Mouse (Mus musculus) liver, embryonic 11.5 days (tissue): Measurements from ENCODE around the gene Gm5426. TPM values are rescaled to one million over a fixed set of nuclear protein-coding genes. Genes with fewer than 3 reads are reported as not detected.
A peak's percentile ranks its signal among the peaks of the same experiment; 100 is the strongest.
"Not testable (repeated sequence)": the region's sequence is repeated elsewhere in the genome, so short reads cannot be mapped to it uniquely, and the experiment has no call there.

Experiments
- ATAC-seq: fragments of 200-750 bp; cut with Nextera tagmentation; replicated peaks from 2 replicates; pipeline ENCODE4 v1.8.0; 2017; ENCODE audit warnings: moderate number of reproducible peaks, mild to moderate bottlenecking, moderate TSS enrichment, moderate library complexity; ENCODE audit not compliant: low FRiP score
- DNase-seq: peaks from one replicate; pipeline ENCODE4 v3.0.0-alpha.2; 2017; ENCODE audit warnings: low spot score
- H3K27ac ChIP-seq: fragments of 300-500 bp; sonication (generic); 2 replicates; pipeline ENCODE4 v1.5.1; 2014; ENCODE audit warnings: mild to moderate bottlenecking, low read depth, low read length, control low read depth
- H3K27me3 ChIP-seq: fragments of 300-500 bp; sonication (generic); replicated peaks from 2 replicates; pipeline ENCODE4 v1.6.1; 2014; ENCODE audit warnings: low read length, mixed read lengths; ENCODE audit not compliant: control insufficient read depth, insufficient read depth
- H3K36me3 ChIP-seq: fragments of 300-500 bp; sonication (generic); 2 replicates; pipeline ENCODE4 v1.6.1; 2014; ENCODE audit warnings: mild to moderate bottlenecking, low read length, moderate library complexity, mixed read lengths; ENCODE audit not compliant: control insufficient read depth, insufficient read depth
- H3K4me1 ChIP-seq: fragments of 300-500 bp; sonication (generic); replicated peaks from 2 replicates; pipeline ENCODE4 v1.6.1; 2014; ENCODE audit warnings: low read length, mixed read lengths; ENCODE audit not compliant: control insufficient read depth, insufficient read depth
- H3K4me2 ChIP-seq: fragments of 300-500 bp; sonication (generic); 2 replicates; pipeline ENCODE4 v1.6.1; 2014; ENCODE audit warnings: mild to moderate bottlenecking, control low read depth, moderate library complexity
- H3K4me3 ChIP-seq: fragments of 300-500 bp; sonication (generic); 2 replicates; pipeline ENCODE4 v1.5.1; 2014; ENCODE audit warnings: low read depth, low read length, control low read depth
- H3K9ac ChIP-seq: fragments of 300-500 bp; sonication (generic); 2 replicates; pipeline ENCODE4 v1.6.1; 2014; ENCODE audit warnings: low read depth, low read length, control low read depth
- H3K9me3 ChIP-seq: fragments of 300-500 bp; sonication (generic); 2 replicates; pipeline ENCODE4 v1.6.1; 2016; ENCODE audit warnings: low read length, inconsistent platforms, mixed read lengths; ENCODE audit not compliant: control insufficient read depth
- WGBS: fragments of 180-500 bp; shearing (Covaris S2); extraction: QIAGEN DNeasy Blood & Tissue Kit; methylation state at CpG from one replicate; pipeline ENCODE4 v1.1.7; 2014; 5-methylcytosine and 5-hydroxymethylcytosine counted together
- polyA plus RNA-seq: library from polyadenylated mRNA; unstranded; fragments of >200 nt; fragmentation: Nextera tagmentation; extraction: Ambion mirVana; gene quantifications from 2 replicates; pipeline ENCODE4 v1.2.1, GENCODE M21; 2014

Gm5426 gene
- polyA plus RNA-seq, result not detected in 2 replicates

- DNase-seq, H3K9me3 ChIP-seq, H3K27ac ChIP-seq, H3K27me3 ChIP-seq, H3K4me3 ChIP-seq, H3K36me3 ChIP-seq, H3K4me1 ChIP-seq, ATAC-seq, H3K4me2 ChIP-seq, H3K9ac ChIP-seq: not testable (repeated sequence)
- WGBS, result 89% methylated on average over 6 of the region's 6 CpGs
These were observed at the start of gene Gm5426 for GRCm38 (mm10) chr10:96136451-96136850. TSS of gene Gm5426 (plus strand) at chr10:96136603.

DNA sequence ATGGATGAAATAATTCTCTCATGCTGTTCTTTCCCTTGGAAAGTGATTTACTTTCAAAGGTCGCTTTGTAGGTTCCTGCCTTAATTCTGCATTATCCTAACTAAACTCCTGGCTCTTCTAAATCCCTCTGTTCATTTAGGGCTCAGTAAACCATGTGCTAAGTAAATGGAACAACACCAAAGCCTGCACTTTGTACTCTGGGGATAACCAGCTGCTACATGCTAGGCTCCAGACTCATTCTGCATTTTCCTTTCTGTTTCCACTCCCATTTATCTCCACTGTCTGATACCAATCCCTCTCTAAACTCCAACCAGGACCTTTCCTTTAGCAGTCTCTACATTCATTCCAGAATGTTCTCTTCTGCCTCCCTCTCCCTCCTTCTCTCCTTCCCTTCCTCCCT is 46.7 kb upstream of the Gm5426 start:
- H3K27ac ChIP-seq, result no peak overlapping the region
- no peak overlapping the region for H3K4me2 ChIP-seq
- H3K4me3 ChIP-seq, result no peak overlapping the region
- H3K4me1 ChIP-seq, result no peaks in the 10 kb centered on the region
- H3K27me3 ChIP-seq, result no peaks in the 10 kb centered on the region
- H3K9me3 ChIP-seq, result no peaks in the 10 kb centered on the region
- no peak for ATAC-seq
- H3K9ac ChIP-seq, result no peak overlapping the region
- 79% methylated on average over 1 of the region's 1 CpGs for WGBS
- no peaks in the 10 kb centered on the region for H3K36me3 ChIP-seq
- no peak for DNase-seq

DNA sequence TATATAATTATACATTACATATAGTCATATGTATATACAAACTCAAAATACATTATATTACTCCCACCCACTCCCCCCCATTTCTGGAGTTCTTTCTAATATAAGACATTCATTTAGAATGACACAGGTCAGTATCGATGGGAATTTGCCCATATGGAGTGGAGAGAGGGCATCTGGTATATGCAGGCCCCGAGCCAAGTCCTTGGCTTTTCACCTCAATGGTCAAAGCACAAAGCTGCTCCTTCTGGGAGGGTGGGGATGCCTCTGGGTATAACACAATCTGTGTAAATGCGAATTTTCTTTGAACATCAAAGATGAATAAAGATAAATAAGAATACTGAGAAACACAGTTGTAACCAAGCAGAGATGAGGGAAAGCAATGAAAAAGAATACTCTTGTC is 46.0 kb upstream of the Gm5426 start:
- Histone ChIP-seq H3K9me3 (no peaks in the 10 kb centered on the region), H3K27ac (no peak overlapping the region), H3K9ac (no peak overlapping the region), H3K27me3 (no peaks in the 10 kb centered on the region), H3K36me3 (no peaks in the 10 kb centered on the region), H3K4me3 (no peak overlapping the region), H3K4me2 (no peak overlapping the region), H3K4me1 (no peaks in the 10 kb centered on the region)
- DNase-seq (no peak), ATAC-seq (no peak)
- WGBS, result 81% methylated on average over 3 of the region's 3 CpGs

- no peak for ATAC-seq
- DNase-seq, result no peak
- Histone ChIP-seq H3K4me2 (no peak overlapping the region), H3K9ac (no peak overlapping the region), H3K27me3 (no peaks in the 10 kb centered on the region), H3K4me3 (no peak overlapping the region), H3K27ac (no peak overlapping the region), H3K36me3 (no peaks in the 10 kb centered on the region), H3K9me3 (no peaks in the 10 kb centered on the region), H3K4me1 (no peaks in the 10 kb centered on the region)
- WGBS, result 40% methylated on average over 2 of the region's 2 CpGs
These were observed 42.4 kb upstream of the Gm5426 start for GRCm38 (mm10) chr10:96093890-96094531.

DNA sequence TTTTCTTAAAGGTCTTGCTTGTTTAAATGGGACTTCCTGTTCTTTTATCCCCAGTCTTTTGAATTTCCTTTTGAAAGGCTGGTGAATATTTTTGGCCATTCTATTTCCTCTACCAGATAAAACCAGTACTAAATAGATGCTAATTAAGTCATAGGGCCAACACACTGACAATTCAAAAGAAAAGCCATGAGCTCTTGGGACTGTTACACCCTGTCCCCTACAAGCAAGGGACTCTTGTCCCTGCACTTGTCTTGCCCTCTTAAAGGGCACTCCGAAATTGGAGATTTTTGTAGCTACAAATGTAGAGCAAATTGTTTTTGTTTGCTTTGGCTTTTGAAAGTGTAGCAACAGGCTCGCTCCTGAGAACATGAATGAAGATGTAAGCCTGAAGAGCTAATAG is 41.8 kb upstream of the Gm5426 start:
- Histone ChIP-seq H3K4me1 (no peaks in the 10 kb centered on the region), H3K27ac (no peak overlapping the region), H3K4me2 (no peak overlapping the region), H3K4me3 (no peak overlapping the region), H3K9me3 (no peaks in the 10 kb centered on the region), H3K27me3 (no peaks in the 10 kb centered on the region), H3K9ac (no peak overlapping the region), H3K36me3 (no peaks in the 10 kb centered on the region)
- no peak for DNase-seq
- WGBS, result 76% methylated on average over 2 of the region's 2 CpGs
- no peak for ATAC-seq

DNA sequence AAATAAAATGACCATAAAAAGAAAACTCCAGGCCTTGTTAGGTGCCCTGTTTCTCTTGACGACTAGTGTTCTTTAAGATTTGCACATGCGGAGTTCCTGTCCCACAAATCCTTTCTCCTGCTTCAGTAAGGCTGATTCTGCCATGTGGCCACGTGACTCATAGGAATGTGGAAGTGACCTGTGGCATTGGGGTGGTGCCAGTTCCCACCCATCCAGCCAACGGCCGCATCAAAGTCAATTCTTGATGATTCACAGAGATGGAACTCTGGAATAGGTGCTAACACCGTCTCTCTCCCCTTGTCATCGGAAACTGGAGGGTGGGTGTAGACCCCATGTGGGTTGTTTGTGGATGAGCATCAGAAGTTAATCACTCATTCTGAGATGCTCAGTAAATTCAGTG is 39.7 kb upstream of the Gm5426 start:
- no peak overlapping the region for H3K4me2 ChIP-seq
- ATAC-seq, result no peak
- no peak overlapping the region for H3K9ac ChIP-seq
- H3K27me3 ChIP-seq, result no peaks in the 10 kb centered on the region
- WGBS, result 87% methylated on average over 7 of the region's 7 CpGs
- no peak for DNase-seq
- H3K4me3 ChIP-seq, result no peak overlapping the region
- no peaks in the 10 kb centered on the region for H3K36me3 ChIP-seq
- H3K9me3 ChIP-seq, result no peaks in the 10 kb centered on the region
- H3K27ac ChIP-seq, result no peak overlapping the region
- H3K4me1 ChIP-seq, result no peaks in the 10 kb centered on the region

DNA sequence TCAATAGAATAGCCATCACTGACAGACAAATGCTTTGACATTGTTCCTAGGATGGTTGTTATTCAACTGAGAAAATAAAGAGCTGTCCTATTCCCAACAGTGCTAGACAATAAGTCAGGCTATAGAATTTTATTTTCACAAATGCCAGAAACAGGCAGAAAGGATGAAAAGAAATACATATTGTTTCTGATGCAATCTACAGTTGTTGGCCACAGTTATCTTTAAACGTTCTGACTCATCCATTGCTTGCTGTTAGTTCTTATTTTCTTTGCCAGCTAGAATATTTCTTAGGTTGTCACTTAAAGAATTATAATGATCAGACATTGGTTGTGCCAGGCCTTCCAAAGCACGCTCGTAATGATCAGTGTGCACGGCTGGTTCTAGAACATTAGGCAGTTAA is 35.4 kb upstream of the Gm5426 start:
- H3K9me3 ChIP-seq, result no peaks in the 10 kb centered on the region
- H3K4me3 ChIP-seq, result no peak overlapping the region
- no peaks in the 10 kb centered on the region for H3K36me3 ChIP-seq
- no peak for DNase-seq
- H3K4me2 ChIP-seq, result no peak overlapping the region
- ATAC-seq, result no peak
- no peak overlapping the region for H3K9ac ChIP-seq
- no peaks in the 10 kb centered on the region for H3K27me3 ChIP-seq
- no peak overlapping the region for H3K27ac ChIP-seq
- peaks cover 4% of the 10 kb centered on the region; the same call in 1 of the 2 replicates for H3K4me1 ChIP-seq
- WGBS, result 87% methylated on average over 4 of the region's 4 CpGs

DNA sequence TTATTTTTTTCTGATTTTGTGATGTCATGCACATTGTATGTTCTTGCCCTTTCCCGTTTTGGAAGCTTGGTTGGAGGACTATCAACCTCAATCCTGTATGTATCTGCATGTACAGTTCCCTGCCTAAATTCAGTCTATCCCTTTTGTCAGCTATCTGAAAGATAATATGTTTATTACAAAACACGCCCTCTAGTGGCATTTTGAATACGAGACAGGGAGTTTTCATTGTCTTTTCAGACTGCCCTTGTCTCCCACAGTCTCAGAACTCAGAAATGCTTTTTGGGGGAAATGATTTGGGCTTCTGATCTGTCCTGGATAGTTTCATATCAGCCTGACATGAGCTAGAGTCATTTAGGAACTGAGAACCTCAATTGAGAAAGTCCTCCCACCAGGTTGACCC is 32.2 kb upstream of the Gm5426 start:
- no peak overlapping the region for H3K27ac ChIP-seq
- H3K9ac ChIP-seq, result no peak overlapping the region
- H3K36me3 ChIP-seq, result no peaks in the 10 kb centered on the region
- no peak for DNase-seq
- no peak for ATAC-seq
- no peaks in the 10 kb centered on the region for H3K27me3 ChIP-seq
- H3K9me3 ChIP-seq, result no peaks in the 10 kb centered on the region
- H3K4me3 ChIP-seq, result no peak overlapping the region
- H3K4me1 ChIP-seq, result peaks cover 4% of the 10 kb centered on the region; the same call in 1 of the 2 replicates
- 36% methylated on average over 3 of the region's 3 CpGs for WGBS
- peak overlapping the region; percentile 7; the same call in 1 of the 2 replicates for H3K4me2 ChIP-seq

DNA sequence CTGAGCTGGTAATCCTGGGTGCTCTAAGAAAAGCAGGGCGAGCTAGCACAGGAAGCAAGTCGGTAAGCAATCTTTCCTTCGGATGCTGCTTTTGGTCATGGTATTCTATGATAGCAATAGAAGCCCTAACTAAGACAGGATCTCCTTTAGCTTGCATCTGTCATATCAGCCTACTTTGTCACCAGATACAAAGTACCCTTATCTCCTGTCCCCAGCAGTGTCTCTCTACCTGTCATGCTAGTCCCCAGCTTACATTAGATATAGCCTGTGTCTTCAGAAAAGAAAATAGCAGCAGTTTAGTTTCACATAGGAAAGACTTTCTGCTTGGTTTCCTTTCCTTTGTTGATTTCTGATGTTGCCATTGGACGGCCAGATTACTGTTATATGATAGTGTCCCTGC is 31.8 kb upstream of the Gm5426 start:
- Histone ChIP-seq H3K9ac (no peak overlapping the region), H3K4me3 (no peak overlapping the region), H3K4me2 (peak overlapping the region; percentile 21), H3K36me3 (no peaks in the 10 kb centered on the region), H3K27ac (no peak overlapping the region; the same call in 1 of the 2 replicates), H3K27me3 (no peaks in the 10 kb centered on the region), H3K9me3 (no peaks in the 10 kb centered on the region), H3K4me1 (peaks cover 4% of the 10 kb centered on the region; the same call in 1 of the 2 replicates)
- no peak for DNase-seq
- WGBS, result 54% methylated on average over 4 of the region's 4 CpGs
- ATAC-seq, result peak; percentile 93
